Comparison of ENCODE assay signal across 8 mouse cellular contexts in genomic region chr4:135972556-135972906, GRCm38 (mm10). TPM values are rescaled to one million over a fixed set of nuclear protein-coding genes. Genes with fewer than 3 reads are reported as not detected.
A peak's percentile ranks its signal among the peaks of the same experiment; 100 is the strongest.
DNase-seq lines count a peak whose midpoint lies in the region; ATAC-seq lines count a peak whose summit lies in the region.

TSS of gene Lypla2 (minus strand) at chr4:135972626.

- H3K4me2 ChIP-seq in embryonic facial prominence, embryonic 15.5 days (replicated peaks): peak within 1 kb of the TSS; percentile 94
- peak within 1 kb of the TSS; percentile 87 for H3K4me2 ChIP-seq in kidney, embryonic 14.5 days (replicated peaks; ENCODE audit: low read depth, low read length)

- H3K27ac ChIP-seq in embryonic facial prominence, embryonic 15.5 days (replicated peaks): peak within 1 kb of the TSS; percentile 78
- H3K27ac ChIP-seq in kidney, embryonic 14.5 days (ENCODE audit: low read depth, low read length): peak within 1 kb of the TSS; percentile 52; the same call in 1 of the 2 replicates

- DNase-seq in 416B (ENCODE audit: low read depth) (peak; percentile 82), liver (peak; percentile 83)
- peak; percentile 64 to 77 for DNase-seq in adrenal gland, postnatal 4 days (ENCODE audit: low spot score in 2 of 2)
- DNase-seq in heart, adult 9 months (ENCODE audit: low spot score in 2 of 2): peak; percentile 90 to 91
- peak; percentile 80 to 90 for DNase-seq in spleen, postnatal 4 days (ENCODE audit: low spot score in 2 of 2)

- no peaks in the 10 kb centered on the region for H3K9me3 ChIP-seq in embryonic facial prominence, embryonic 15.5 days (replicated peaks)
- H3K9me3 ChIP-seq in kidney, embryonic 14.5 days (ENCODE audit: control insufficient read depth, low read length): no peaks in the 10 kb centered on the region

- WGBS in embryonic facial prominence, embryonic 15.5 days: 2% methylated on average over 19 of the region's 19 CpGs
- 1% methylated on average over 19 of the region's 19 CpGs for WGBS in kidney, embryonic 14.5 days

- H3K4me1 ChIP-seq in embryonic facial prominence, embryonic 15.5 days: peaks cover 22% of the 10 kb centered on the region
- peaks cover 18% of the 10 kb centered on the region; the same call in 1 of the 2 replicates for H3K4me1 ChIP-seq in kidney, embryonic 14.5 days (ENCODE audit: control insufficient read depth, insufficient read depth, low read length)

- H3K4me3 ChIP-seq in embryonic facial prominence, embryonic 15.5 days (replicated peaks): peak within 1 kb of the TSS; percentile 99
- peak within 1 kb of the TSS; percentile 88 for H3K4me3 ChIP-seq in kidney, embryonic 14.5 days (ENCODE audit: low read length)

- H3K36me3 ChIP-seq in embryonic facial prominence, embryonic 15.5 days: peaks cover 56% of the 10 kb centered on the region
- H3K36me3 ChIP-seq in kidney, embryonic 14.5 days (ENCODE audit: control insufficient read depth, insufficient read depth, low read length): peaks cover 58% of the 10 kb centered on the region

- peak; percentile 70 for ATAC-seq in embryonic facial prominence, embryonic 15.5 days (ENCODE audit: insufficient number of reproducible peaks, low FRiP score, low TSS enrichment, low read depth)
- ATAC-seq in kidney, embryonic 14.5 days (ENCODE audit: low FRiP score, low TSS enrichment): peak; percentile 74
- ATAC-seq in monocyte, adult 5-6 weeks (replicated peaks; ENCODE audit: insufficient number of reproducible peaks, low FRiP score, low TSS enrichment, poor library complexity, severe bottlenecking): peak; percentile 72

- no peaks in the 10 kb centered on the region for H3K27me3 ChIP-seq in embryonic facial prominence, embryonic 15.5 days
- H3K27me3 ChIP-seq in kidney, embryonic 14.5 days (ENCODE audit: control insufficient read depth, insufficient read depth, low read length): no peaks in the 10 kb centered on the region

- peak within 1 kb of the TSS; percentile 90 for H3K9ac ChIP-seq in embryonic facial prominence, embryonic 15.5 days
- peak within 1 kb of the TSS; percentile 87 for H3K9ac ChIP-seq in kidney, embryonic 14.5 days (ENCODE audit: low read depth, low read length)

RNA-seq across cellular contexts. Expression of gene Lypla2, which starts in this region (rescaled TPM):
- 10 to 100 TPM; 64.7 to 65.4 TPM for total RNA-seq in adrenal gland, postnatal 4 days (2021)
- 119 and 126 TPM in 2 replicates for polyA plus RNA-seq in embryonic facial prominence, embryonic 15.5 days (2015; fragmentation: Nextera tagmentation; extraction: Ambion mirVana)
- polyA plus RNA-seq in kidney, embryonic 14.5 days (2014; fragmentation: Nextera tagmentation; extraction: Ambion mirVana): 133 and 140 TPM in 2 replicates
- total RNA-seq in monocyte, adult 5-6 weeks (2017): 28.2 to 39.4 TPM (median 36.0 TPM) in 3 replicates

Comparison
In these comparisons a context has a peak if more than half of its experiments do, and no peak if none do; other contexts are left out.
1. Peak in every context shown above with its lines: DNase-seq, ATAC-seq, H3K4me3 ChIP-seq and H3K27ac ChIP-seq.